Mouse (Mus musculus): ENCODE measurements at regions not wholly inside any gene's neighbourhood (a gene's known extent, or its start where the extent isn't known, plus 50 kb on each side); places are given as distances from the start of the nearest gene placed in this dataset.

- no peak for TF ChIP-seq ZC3H11A (IDR thresholded peaks at IDR 0.05; ENCODE audit: borderline replicate concordance, low read depth, low read length)
- TF ChIP-seq CHD2 (IDR thresholded peaks at IDR 0.05; ENCODE audit: low read depth, low read length), result no peak
Measured at GRCm38 (mm10) chr12:25223539-25223938, 126.6 kb upstream of the Id2 start.
